Mouse (Mus musculus): Measurements from ENCODE around the gene Vmn2r94.

Vmn2r94 gene

GRCm38 (mm10) chr17:18277656-18278055 is at the start of gene Vmn2r94:
TSS of gene Vmn2r94 (minus strand) at chr17:18277756.
- no peak for DNase-seq (ENCODE audit: extremely low read depth, low read depth)

DNA sequence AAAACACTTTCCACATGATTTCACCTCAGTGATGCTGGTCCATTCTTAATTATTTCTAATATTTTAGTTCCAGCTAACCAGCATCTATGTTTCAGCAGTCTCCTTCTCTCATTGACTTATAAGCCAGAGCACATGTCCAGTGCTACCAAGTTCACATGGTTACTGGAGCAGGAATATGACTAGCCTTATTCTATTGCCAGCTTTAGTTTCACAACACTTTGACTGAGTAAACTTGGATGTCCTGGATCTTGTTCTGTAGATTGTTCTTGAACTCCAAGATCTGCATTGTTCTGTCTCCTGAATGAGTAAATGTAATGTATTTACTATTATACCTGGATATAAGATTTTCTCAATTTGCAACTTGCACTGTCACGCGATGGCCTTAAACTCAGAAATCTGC is 45.5 kb upstream of the Vmn2r94 start:
- DNase-seq (ENCODE audit: extremely low read depth, low read depth): no peak

DNA sequence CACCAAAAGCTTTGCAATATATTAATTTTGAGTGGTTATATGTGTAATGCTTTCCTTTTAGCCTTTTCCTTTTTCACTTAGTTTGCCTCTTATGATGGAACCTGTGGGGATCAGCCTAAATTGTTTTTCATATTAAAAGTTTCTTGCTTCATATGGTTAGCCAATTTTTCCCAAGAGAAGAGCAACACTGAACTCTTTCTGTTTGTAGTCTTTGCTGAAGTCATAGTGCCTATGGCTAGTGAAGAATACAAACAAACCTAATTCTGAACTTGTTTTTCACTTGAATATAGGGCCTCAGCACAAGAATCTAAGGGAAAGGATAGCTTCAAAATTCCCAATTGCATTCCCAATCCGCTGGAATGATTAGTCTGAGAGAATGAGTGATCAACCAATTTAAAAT is 20.2 kb upstream of the Vmn2r94 start, which contains the start of gene Vmn2r93:
Gene Vmn2r93, plus strand, starts transcription at position 301 of the 400 bp plus-strand sequence.
- DNase-seq (ENCODE audit: extremely low read depth, low read depth): no peak

DNA sequence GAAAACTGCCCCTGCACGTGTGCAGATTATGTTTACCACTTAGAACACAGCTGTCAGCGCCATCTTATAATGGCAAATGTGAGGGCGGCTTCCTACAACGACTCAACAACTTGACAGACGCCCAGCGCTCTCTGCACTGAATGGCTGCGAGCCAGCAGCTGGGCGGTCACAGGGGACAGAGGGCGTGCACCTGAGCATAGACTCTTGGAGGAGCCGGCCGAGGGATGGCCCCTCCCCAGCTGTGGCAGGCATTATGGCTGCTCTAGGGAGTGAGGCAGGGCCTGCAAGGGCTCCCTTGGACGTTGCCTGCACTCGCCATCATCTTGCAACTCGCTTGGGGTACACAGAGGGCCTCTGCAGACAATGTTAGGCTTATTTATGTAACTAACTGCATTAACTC is 40.6 kb downstream of the Vmn2r94 start:
- DNase-seq (ENCODE audit: extremely low read depth, low read depth): no peak

- DNase-seq (ENCODE audit: extremely low read depth, low read depth): no peak
Measured at GRCm38 (mm10) chr17:18231996-18232395, 45.6 kb downstream of the Vmn2r94 start.

GRCm38 (mm10) chr17:18221300-18221699 is 56.3 kb downstream of the Vmn2r94 start:
- DNase-seq (ENCODE audit: extremely low read depth, low read depth): no peak
